In the genomic region with DNA sequence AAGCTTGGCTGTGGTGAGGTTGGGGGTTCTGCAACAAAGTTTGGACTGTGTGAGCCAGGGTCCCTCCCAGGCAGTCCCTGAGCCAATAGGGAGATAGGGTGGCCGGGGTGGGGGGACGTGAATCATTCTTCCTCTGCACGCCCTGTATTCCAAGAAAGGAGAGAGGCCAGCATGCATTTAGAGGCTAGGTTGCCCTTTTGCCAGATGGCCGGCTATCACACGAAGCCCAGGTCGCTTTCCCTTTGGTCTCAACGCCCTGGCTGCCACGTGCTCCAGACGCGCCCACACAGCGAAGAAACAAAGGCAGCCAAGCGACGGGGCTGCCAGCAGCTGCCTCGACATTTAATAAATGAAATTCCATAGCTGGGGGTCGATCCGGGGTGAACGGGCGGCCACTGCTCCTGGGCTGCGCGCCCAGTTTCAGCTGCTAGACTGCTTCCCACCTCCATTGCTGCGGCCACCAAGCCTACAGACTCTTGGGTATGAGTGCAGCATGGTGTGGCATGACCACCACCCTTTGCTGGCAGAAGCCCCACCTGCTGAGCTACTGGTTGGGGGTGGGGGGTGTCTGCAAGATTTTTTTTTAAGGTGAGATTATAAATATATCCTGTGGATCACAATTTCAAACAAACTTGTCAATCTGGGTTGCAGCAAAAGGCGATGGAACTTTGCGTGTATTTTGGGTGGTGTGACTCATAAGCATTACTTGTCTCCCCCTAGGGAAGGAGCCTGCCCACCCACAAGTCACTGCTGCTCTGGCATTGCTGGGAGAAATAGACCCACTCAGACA, we compare ENCODE assay signal across 8 mouse cellular contexts. TPM values are rescaled to one million over a fixed set of nuclear protein-coding genes. Genes with fewer than 3 reads are reported as not detected.
A peak's percentile ranks its signal among the peaks of the same experiment; 100 is the strongest.
DNase-seq lines count a peak whose midpoint lies in the region; ATAC-seq and TF ChIP-seq lines count a peak whose summit lies in the region.
"Had no signal": no experiment of that assay in that cellular context is flagged by ENCODE, and none has a peak within 500 bp of the region (broad histone marks: within the 10 kb centered on the region; RNA-seq: fewer than 3 reads in every experiment).

No protein-coding gene starts in this region.

- H3K79me2 ChIP-seq in heart, adult 2 months (replicated peaks; ENCODE audit: control insufficient read depth, insufficient read depth, low read length), result peaks cover 7% of the 10 kb centered on the region

- no peaks in the 10 kb centered on the region for H3K9me3 ChIP-seq in ES-Bruce4 (replicated peaks; ENCODE audit: control insufficient read depth, insufficient read depth, low read length, poor library complexity, severe bottlenecking)
- H3K9me3 ChIP-seq in lung, embryonic 15.5 days, result no peaks in the 10 kb centered on the region

- peaks cover 5% of the 10 kb centered on the region for H3K27me3 ChIP-seq in ES-Bruce4 (ENCODE audit: control insufficient read depth, insufficient read depth, low read length, poor library complexity, severe bottlenecking)
- H3K27me3 ChIP-seq in heart, adult 2 months (ENCODE audit: control insufficient read depth, insufficient read depth, low read length), result no peaks in the 10 kb centered on the region
- H3K27me3 ChIP-seq in lung, embryonic 15.5 days, result no peaks in the 10 kb centered on the region

- H3K4me3 ChIP-seq in ES-Bruce4 (ENCODE audit: low read depth, low read length), result peak overlapping the region; percentile 48
- peak overlapping the region; percentile 71 for H3K4me3 ChIP-seq in heart, adult 2 months
- H3K4me3 ChIP-seq in lung, embryonic 15.5 days, result peak overlapping the region; percentile 95

- DNase-seq in B cell, adult 2 months, result peak; percentile 36 to 39
- DNase-seq in cerebellum, postnatal 36 days, result peak; percentile 49 to 58
- peak; percentile 76 to 80 for DNase-seq in heart, adult 2 months
- DNase-seq in kidney, adult 9 months, result peak; percentile 57
- DNase-seq in right cerebral cortex, postnatal 14 days, result peak; percentile 61

- ATAC-seq in lung, embryonic 15.5 days (ENCODE audit: borderline replicate concordance, extremely low read depth, low FRiP score, low TSS enrichment), result peak; percentile 73

- peak overlapping the region; percentile 92 for H3K4me2 ChIP-seq in lung, embryonic 15.5 days

- intact Hi-C loops in heart, adult 2 months (cut with DNase I), result loop anchor here (1.0 to 10.0 kb wide), 6 partner anchors 10 to 313 kb away; partner anchors contain the start of genes Ssh2 and Taok1

- whole genome bisulfite sequencing in heart, adult 2 months, result under 1% methylated on average over 23 of the region's 23 CpGs
- 0% methylated on average over 23 of the region's 23 CpGs for WGBS in lung, embryonic 15.5 days

- TF ChIP-seq EP300 in ES-Bruce4 (IDR thresholded peaks at IDR 0.05; ENCODE audit: insufficient read depth, low read depth, low read length), result no peak
- 0 out of 2 replicates have a peak, but pooled peaks have one; percentile 15 for TF ChIP-seq EP300 in heart, adult 2 months (IDR thresholded peaks at IDR 0.05; ENCODE audit: insufficient read depth, low read depth, low read length)

- H3K27ac ChIP-seq in ES-Bruce4 (ENCODE audit: insufficient read depth, low read length), result no peak overlapping the region
- H3K27ac ChIP-seq in heart, adult 2 months, result peak overlapping the region; percentile 96
- H3K27ac ChIP-seq in lung, embryonic 15.5 days, result peak overlapping the region; percentile 96

- peak overlapping the region; percentile 94 for H3K9ac ChIP-seq in ES-Bruce4 (ENCODE audit: low read depth, poor library complexity, severe bottlenecking)
- H3K9ac ChIP-seq in heart, adult 2 months (ENCODE audit: low read depth, low read length), result peak overlapping the region; percentile 49
- H3K9ac ChIP-seq in lung, embryonic 15.5 days, result peak overlapping the region; percentile 46

- TF ChIP-seq CTCF in ES-Bruce4 (IDR thresholded peaks at IDR 0.05; ENCODE audit: low read depth, low read length), result no peak
- TF ChIP-seq CTCF in heart, adult 2 months (IDR thresholded peaks at IDR 0.05), result no peak; the same call in 1 of the 2 replicates

- TF ChIP-seq POLR2A in ES-Bruce4 (IDR thresholded peaks at IDR 0.05; ENCODE audit: insufficient read depth, low read length), result no peak
- peak; percentile 56 for TF ChIP-seq POLR2A in heart, adult 2 months (IDR thresholded peaks at IDR 0.05; ENCODE audit: insufficient read depth, low read depth, low read length)

- H3K4me1 ChIP-seq in ES-Bruce4 (ENCODE audit: control insufficient read depth, insufficient read depth, low read length), result peaks cover 8% of the 10 kb centered on the region
- H3K4me1 ChIP-seq in heart, adult 2 months (ENCODE audit: control insufficient read depth, insufficient read depth, low read length), result peaks cover 18% of the 10 kb centered on the region
- H3K4me1 ChIP-seq in lung, embryonic 15.5 days, result peaks cover 80% of the 10 kb centered on the region

- H3K36me3 ChIP-seq in ES-Bruce4 (ENCODE audit: control insufficient read depth, insufficient read depth, low read length, poor library complexity, severe bottlenecking), result no peaks in the 10 kb centered on the region
- H3K36me3 ChIP-seq in heart, adult 2 months (ENCODE audit: control insufficient read depth, insufficient read depth, low read length), result no peaks in the 10 kb centered on the region; the same call in none of the 2 replicates
- H3K36me3 ChIP-seq in lung, embryonic 15.5 days, result no peaks in the 10 kb centered on the region

RNA-seq across cellular contexts. Expression of gene Git1, which starts 1.7 kb away (rescaled TPM):
- polyA plus RNA-seq in ES-Bruce4 (2011; ENCODE audit: insufficient read depth, insufficient read length, low read depth, missing spikeins), result 56.5 and 63.6 TPM in 2 replicates
- total RNA-seq in heart, adult 2 months (2021), result 10 to 100 TPM; 53.3 to 59.4 TPM
- 52.3 and 54.0 TPM in 2 replicates for polyA plus RNA-seq in heart, adult 2 months (2012; rRNA removed)
- 9.5 and 9.8 TPM in 2 replicates for polyA plus RNA-seq in lung, embryonic 15.5 days (2015; fragmentation: Nextera tagmentation; extraction: Ambion mirVana)

RNA-seq across cellular contexts. Expression of gene Ankrd13b, which starts 2.2 kb away (rescaled TPM):
- 3.6 and 4.0 TPM in 2 replicates for polyA plus RNA-seq in ES-Bruce4 (2011; ENCODE audit: insufficient read depth, insufficient read length, low read depth, missing spikeins)
- total RNA-seq in heart, adult 2 months (2021), result 10 to 100 TPM in 1 of 2 experiments, 1 to 10 TPM in 1; 9.2 to 10.6 TPM
- 19.4 and 20.3 TPM in 2 replicates for polyA plus RNA-seq in heart, adult 2 months (2012; rRNA removed)
- 6.5 and 7.1 TPM in 2 replicates for polyA plus RNA-seq in lung, embryonic 15.5 days (2015; fragmentation: Nextera tagmentation; extraction: Ambion mirVana)

RNA-seq across cellular contexts. Expression of gene Abhd15, which starts 23.2 kb away (rescaled TPM):
- polyA plus RNA-seq in ES-Bruce4 (2011; ENCODE audit: insufficient read depth, insufficient read length, low read depth, missing spikeins), result not detected in 2 replicates
- total RNA-seq in heart, adult 2 months (2021), result 1 to 10 TPM; 2.4 to 2.9 TPM
- polyA plus RNA-seq in heart, adult 2 months (2012; rRNA removed), result 1.4 and 2.0 TPM in 2 replicates
- polyA plus RNA-seq in lung, embryonic 15.5 days (2015; fragmentation: Nextera tagmentation; extraction: Ambion mirVana), result 3.8 and 4.0 TPM in 2 replicates

RNA-seq across cellular contexts. Expression of gene Trp53i13, which starts 24.1 kb away (rescaled TPM):
- 8.2 and 11.3 TPM in 2 replicates for polyA plus RNA-seq in ES-Bruce4 (2011; ENCODE audit: insufficient read depth, insufficient read length, low read depth, missing spikeins)
- 1 to 10 TPM; 8.3 to 9.8 TPM for total RNA-seq in heart, adult 2 months (2021)
- polyA plus RNA-seq in heart, adult 2 months (2012; rRNA removed), result 13.5 and 14.2 TPM in 2 replicates
- 42.7 and 43.1 TPM in 2 replicates for polyA plus RNA-seq in lung, embryonic 15.5 days (2015; fragmentation: Nextera tagmentation; extraction: Ambion mirVana)

RNA-seq across cellular contexts. Expression of gene Gm10392, which starts 27.3 kb away (rescaled TPM):
- not detected in 2 replicates for polyA plus RNA-seq in ES-Bruce4 (2011; ENCODE audit: insufficient read depth, insufficient read length, low read depth, missing spikeins)
- not detected for total RNA-seq in heart, adult 2 months (2021)
- 0.06 TPM in 1 of 2 replicates, not detected in the other for polyA plus RNA-seq in heart, adult 2 months (2012; rRNA removed)
- 0.10 and 0.11 TPM in 2 replicates for polyA plus RNA-seq in lung, embryonic 15.5 days (2015; fragmentation: Nextera tagmentation; extraction: Ambion mirVana)
- polyA plus RNA-seq: large intestine, adult 2 months had no signal
